Mouse (Mus musculus): ENCODE results near the gene Nme8.

DNA sequence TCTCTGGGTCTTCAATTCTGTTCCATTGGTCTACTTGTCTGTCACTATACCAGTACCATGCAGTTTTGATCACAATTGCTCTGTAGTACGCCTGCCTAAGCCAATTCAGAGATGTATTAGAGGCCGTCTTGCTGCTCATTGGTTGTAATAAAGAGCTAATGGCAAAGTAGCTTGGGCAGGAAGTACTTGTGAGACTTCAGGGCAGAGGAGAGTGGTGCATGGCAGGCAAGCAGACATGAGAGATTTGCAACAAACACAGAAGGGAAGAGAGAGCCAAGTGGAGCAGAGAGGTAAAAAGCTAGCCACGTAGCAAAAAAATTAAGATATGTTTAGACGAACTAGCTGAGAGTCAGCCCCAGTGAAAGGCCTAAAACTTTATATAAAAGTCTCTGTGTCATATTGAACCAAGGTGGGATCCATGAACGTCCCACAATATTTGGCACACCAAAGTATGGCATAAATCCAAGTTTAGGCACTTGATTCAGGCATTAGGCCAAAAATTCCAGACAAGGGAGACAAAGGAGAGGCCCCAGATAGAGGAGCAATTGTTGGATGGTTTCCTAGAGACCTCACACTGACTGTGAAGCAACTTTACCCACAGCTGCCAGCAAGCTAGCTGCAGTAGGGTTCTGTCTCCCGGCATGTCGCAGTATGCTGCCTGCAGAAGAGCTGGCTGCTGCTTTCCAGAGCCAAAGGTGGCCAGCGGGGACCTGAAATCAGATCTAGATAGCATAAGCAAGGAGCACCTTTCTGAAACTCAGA lies 14.5 kb downstream of the Nme8 start:
- TF ChIP-seq CTCF (IDR thresholded peaks at IDR 0.05; ENCODE audit: borderline replicate concordance, extremely low read depth, insufficient read depth, insufficient read length) (no peak), POLR2A (IDR thresholded peaks at IDR 0.05; ENCODE audit: borderline replicate concordance, extremely low read depth, insufficient read depth, insufficient read length, poor library complexity, severe bottlenecking) (no peak)

Data from brain, embryonic 14.5 days (tissue).